Mouse (Mus musculus) CD4-positive, CD25-positive, alpha-beta regulatory T cell, adult 2 months (primary cell): ENCODE data around the gene Ahnak2.

Experiments used
- DNase-seq: peaks from one replicate; pipeline ENCODE4 v3.0.0-alpha.2; 2012; ENCODE audit warnings: low read depth, low spot score

Ahnak2 gene

GRCm38 (mm10) chr12:112760154-112760926 is 42.1 kb downstream of the Ahnak2 start, which contains the start of gene Pld4:
TSS of gene Pld4 (plus strand) at chr12:112760655.
- no peak for DNase-seq

GRCm38 (mm10) chr12:112759471-112759870 is 43.0 kb downstream of the Ahnak2 start:
- no peak for DNase-seq

- DNase-seq: no peak
Observed at GRCm38 (mm10) chr12:112757896-112758295, 44.6 kb downstream of the Ahnak2 start.

GRCm38 (mm10) chr12:112755900-112756299 is 46.6 kb downstream of the Ahnak2 start:
- DNase-seq: no peak

GRCm38 (mm10) chr12:112752399-112752798 is 50.1 kb downstream of the Ahnak2 start:
- DNase-seq: no peak

GRCm38 (mm10) chr12:112750976-112751375 is 51.5 kb downstream of the Ahnak2 start:
- DNase-seq: no peak

GRCm38 (mm10) chr12:112747606-112747970 is 54.9 kb downstream of the Ahnak2 start:
- DNase-seq: no peak

GRCm38 (mm10) chr12:112746808-112747605 is 55.5 kb downstream of the Ahnak2 start:
- peak; percentile 80 for DNase-seq

- DNase-seq: no peak
Observed at GRCm38 (mm10) chr12:112746461-112746807, 56.0 kb downstream of the Ahnak2 start.

GRCm38 (mm10) chr12:112745716-112746115 is 56.7 kb downstream of the Ahnak2 start:
- DNase-seq: no peak

- no peak for DNase-seq
Observed at GRCm38 (mm10) chr12:112744891-112745580, 57.4 kb downstream of the Ahnak2 start.

GRCm38 (mm10) chr12:112744211-112744610 is 58.2 kb downstream of the Ahnak2 start:
- no peak for DNase-seq

GRCm38 (mm10) chr12:112743168-112743975 is 59.1 kb downstream of the Ahnak2 start:
- peak; percentile 87 for DNase-seq

GRCm38 (mm10) chr12:112742768-112743167 is 59.7 kb downstream of the Ahnak2 start:
- DNase-seq: no peak

GRCm38 (mm10) chr12:112739023-112739568 is 63.4 kb downstream of the Ahnak2 start:
- DNase-seq: no peak

GRCm38 (mm10) chr12:112738281-112739022 is 64.0 kb downstream of the Ahnak2 start:
- DNase-seq: no peak

- no peak for DNase-seq
Observed at GRCm38 (mm10) chr12:112737761-112738160, 64.7 kb downstream of the Ahnak2 start.

- DNase-seq: no peak
Observed at GRCm38 (mm10) chr12:112737081-112737480, 65.4 kb downstream of the Ahnak2 start.

GRCm38 (mm10) chr12:112736636-112736925 is 65.9 kb downstream of the Ahnak2 start:
- no peak for DNase-seq

- no peak for DNase-seq
Observed at GRCm38 (mm10) chr12:112735896-112736635, 66.4 kb downstream of the Ahnak2 start.
